Mouse (Mus musculus): Measurements from ENCODE around the gene Tmeff2.

The Tmeff2 gene

GRCm38 (mm10) chr1:51107299-51107698 is 206.9 kb downstream of the Tmeff2 start:
- no peak for DNase-seq

- DNase-seq = no peak
These were observed 214.3 kb downstream of the Tmeff2 start for GRCm38 (mm10) chr1:51114721-51115120.

GRCm38 (mm10) chr1:51115761-51116160 is 215.3 kb downstream of the Tmeff2 start:
- no peak for DNase-seq

- no peak for DNase-seq
These were observed 217.4 kb downstream of the Tmeff2 start for GRCm38 (mm10) chr1:51117830-51118229.

GRCm38 (mm10) chr1:51125671-51126424 is 225.4 kb downstream of the Tmeff2 start:
- no peak for DNase-seq

- DNase-seq = no peak
These were observed 225.9 kb downstream of the Tmeff2 start for GRCm38 (mm10) chr1:51126425-51126765.

- no peak for DNase-seq
These were observed 236.3 kb downstream of the Tmeff2 start for GRCm38 (mm10) chr1:51136792-51137191.

GRCm38 (mm10) chr1:51139605-51140004 is 239.2 kb downstream of the Tmeff2 start:
- no peak for DNase-seq

GRCm38 (mm10) chr1:51141381-51141780 is 240.9 kb downstream of the Tmeff2 start:
- DNase-seq = no peak

- DNase-seq = no peak
These were observed 242.3 kb downstream of the Tmeff2 start for GRCm38 (mm10) chr1:51142729-51143128.

- no peak for DNase-seq
These were observed 245.2 kb downstream of the Tmeff2 start for GRCm38 (mm10) chr1:51145693-51146092.

GRCm38 (mm10) chr1:51148481-51149137 is 248.2 kb downstream of the Tmeff2 start:
- DNase-seq = no peak

GRCm38 (mm10) chr1:51149488-51149887 is 249.0 kb downstream of the Tmeff2 start:
- DNase-seq = no peak

GRCm38 (mm10) chr1:51149890-51150289 is 249.4 kb downstream of the Tmeff2 start:
- DNase-seq = no peak

- DNase-seq = no peak
These were observed 251.6 kb downstream of the Tmeff2 start for GRCm38 (mm10) chr1:51152017-51152416.

- DNase-seq = no peak
These were observed 252.4 kb downstream of the Tmeff2 start for GRCm38 (mm10) chr1:51152856-51153255.

GRCm38 (mm10) chr1:51184276-51184675 is 283.8 kb downstream of the Tmeff2 start:
- DNase-seq = no peak

- DNase-seq = no peak
These were observed 288.6 kb downstream of the Tmeff2 start for GRCm38 (mm10) chr1:51189008-51189407.

GRCm38 (mm10) chr1:51191253-51191652 is 290.8 kb downstream of the Tmeff2 start:
- DNase-seq = no peak

- DNase-seq = no peak
These were observed 291.6 kb downstream of the Tmeff2 start for GRCm38 (mm10) chr1:51191872-51192613.

GRCm38 (mm10) chr1:51199088-51199830 is 298.8 kb downstream of the Tmeff2 start:
- DNase-seq = no peak

GRCm38 (mm10) chr1:51199954-51200353 is 299.5 kb downstream of the Tmeff2 start:
- DNase-seq = no peak

GRCm38 (mm10) chr1:51215631-51216030 is 315.2 kb downstream of the Tmeff2 start:
- no peak for DNase-seq
